Mouse (Mus musculus): Measurements from ENCODE around the gene Ppp1r12b. TPM values are rescaled to one million over a fixed set of nuclear protein-coding genes. Genes with fewer than 3 reads are reported as not detected.

The Ppp1r12b gene
- polyA plus RNA-seq, 1 experiment, result 17.8 TPM

DNA sequence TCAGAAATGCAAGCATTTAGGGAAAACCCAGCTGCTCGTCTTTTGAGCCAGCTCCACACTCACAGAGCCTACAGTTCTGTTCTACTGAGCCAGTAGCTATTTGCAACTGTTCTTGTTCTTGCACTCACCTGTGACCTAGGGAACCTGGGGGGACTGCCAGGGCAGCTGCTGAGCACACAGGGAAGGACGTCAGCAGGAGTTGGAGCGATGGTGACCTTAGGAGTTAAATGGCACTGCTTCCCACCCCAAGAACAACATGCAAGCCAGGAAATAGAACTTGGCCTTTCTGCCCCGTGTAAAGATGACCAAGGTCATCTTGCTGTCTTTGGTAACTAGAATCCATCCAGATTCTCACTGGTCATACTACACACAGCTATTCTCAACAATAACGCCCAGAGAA lies 195.1 kb downstream of the Ppp1r12b start:
- no peak overlapping the region for H3K27ac ChIP-seq (ENCODE audit: control insufficient read depth, insufficient read depth, low read depth, low read length, poor library complexity)
- no peaks in the 10 kb centered on the region for H3K4me1 ChIP-seq (ENCODE audit: control insufficient read depth, insufficient read depth, low read length)
- 81% methylated on average over 5 of the region's 5 CpGs for WGBS
- no peak overlapping the region for H3K4me3 ChIP-seq (replicated peaks; ENCODE audit: control insufficient read depth, low read depth, low read length)
- TF ChIP-seq POLR2A (IDR thresholded peaks at IDR 0.05; ENCODE audit: borderline replicate concordance, control insufficient read depth, low read depth, low read length) (no peak), CTCF (IDR thresholded peaks at IDR 0.05; ENCODE audit: control insufficient read depth, insufficient read depth, low read length) (no peak)

DNA sequence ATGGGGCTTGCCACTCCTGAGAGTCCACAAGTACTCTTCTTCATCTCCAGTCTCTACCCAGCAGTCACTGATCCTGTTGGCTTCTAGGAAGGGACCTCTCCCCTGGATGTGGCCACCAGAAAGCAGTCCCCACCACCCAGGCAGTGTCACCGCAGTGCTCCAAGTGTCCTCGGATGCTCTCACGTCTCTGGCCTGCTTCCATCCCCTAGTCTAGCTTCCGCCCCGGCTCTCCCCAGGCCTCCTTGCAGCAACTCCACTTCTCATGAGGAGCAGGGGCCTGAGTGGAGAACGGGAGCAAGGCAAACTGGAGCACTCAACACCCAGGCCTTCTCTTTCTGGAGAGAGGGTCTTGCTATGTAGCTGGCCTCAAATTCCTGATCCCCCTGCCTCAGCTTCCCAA lies 196.6 kb downstream of the Ppp1r12b start:
- 91% methylated on average over 6 of the region's 6 CpGs for WGBS
- Histone ChIP-seq H3K4me3 (replicated peaks; ENCODE audit: control insufficient read depth, low read depth, low read length) (no peak overlapping the region), H3K4me1 (ENCODE audit: control insufficient read depth, insufficient read depth, low read length) (no peaks in the 10 kb centered on the region), H3K27ac (ENCODE audit: control insufficient read depth, insufficient read depth, low read depth, low read length, poor library complexity) (no peak overlapping the region)
- TF ChIP-seq CTCF (IDR thresholded peaks at IDR 0.05; ENCODE audit: control insufficient read depth, insufficient read depth, low read length) (no peak), POLR2A (IDR thresholded peaks at IDR 0.05; ENCODE audit: borderline replicate concordance, control insufficient read depth, low read depth, low read length) (no peak)

DNA sequence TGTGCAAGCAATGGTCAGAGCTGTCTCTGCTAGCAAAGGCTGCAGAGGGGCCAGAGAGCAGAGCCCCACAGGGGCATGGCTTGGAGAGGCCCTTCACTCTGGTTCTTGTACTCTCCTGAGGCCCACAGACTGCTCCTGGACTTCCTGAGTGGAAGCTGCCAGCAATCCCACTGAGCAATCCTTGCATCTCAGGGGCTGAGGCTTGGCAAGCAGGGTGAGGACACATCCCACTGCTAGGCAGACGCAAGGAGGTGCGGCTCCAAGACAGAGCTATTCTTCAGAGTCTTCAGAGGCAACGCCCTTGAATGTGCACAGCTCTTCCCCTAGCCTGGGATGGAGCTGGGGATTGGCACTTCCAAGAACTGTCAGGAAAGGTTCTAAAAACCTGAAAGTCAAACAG lies 198.5 kb downstream of the Ppp1r12b start:
- TF ChIP-seq POLR2A (IDR thresholded peaks at IDR 0.05; ENCODE audit: borderline replicate concordance, control insufficient read depth, low read depth, low read length), result no peak
- no peak for TF ChIP-seq CTCF (IDR thresholded peaks at IDR 0.05; ENCODE audit: control insufficient read depth, insufficient read depth, low read length)
- H3K27ac ChIP-seq (ENCODE audit: control insufficient read depth, insufficient read depth, low read depth, low read length, poor library complexity), result no peak overlapping the region
- H3K4me1 ChIP-seq (ENCODE audit: control insufficient read depth, insufficient read depth, low read length), result no peaks in the 10 kb centered on the region
- no peak overlapping the region for H3K4me3 ChIP-seq (replicated peaks; ENCODE audit: control insufficient read depth, low read depth, low read length)
- 89% methylated on average over 3 of the region's 3 CpGs for whole genome bisulfite sequencing

DNA sequence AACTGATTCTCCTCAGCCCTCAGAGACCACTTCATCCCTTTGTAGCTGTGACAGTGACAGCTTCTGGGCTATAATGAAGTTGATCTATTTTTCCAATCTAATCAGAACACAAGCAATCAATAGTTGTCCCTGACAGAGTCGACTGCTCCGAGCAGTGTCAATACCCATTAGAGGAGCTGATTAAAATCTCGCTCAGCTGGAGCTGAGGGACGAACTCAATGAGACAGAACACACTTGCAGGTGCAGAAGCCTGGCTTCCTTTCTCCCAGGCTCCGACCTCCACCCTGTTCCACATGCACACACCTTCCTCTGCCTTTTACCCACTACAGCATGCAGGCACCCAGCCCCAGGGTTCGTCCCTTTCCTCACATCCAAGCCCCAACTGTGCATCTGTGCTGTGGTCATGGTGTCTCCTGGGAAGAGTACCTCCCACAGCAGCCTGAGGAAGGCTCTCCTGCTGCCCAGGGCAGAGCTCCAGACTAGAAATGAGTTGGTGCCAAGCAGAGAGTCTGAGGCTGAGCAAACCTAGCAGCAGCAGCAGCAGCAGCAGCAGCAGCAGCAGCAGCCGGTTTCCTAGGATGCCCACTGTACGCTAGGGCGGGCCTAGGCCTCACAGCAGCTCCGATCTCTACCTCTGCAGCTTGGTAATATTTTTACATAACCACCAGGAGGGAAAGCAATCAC lies 199.4 kb downstream of the Ppp1r12b start:
- TF ChIP-seq CTCF (IDR thresholded peaks at IDR 0.05; ENCODE audit: control insufficient read depth, insufficient read depth, low read length) (no peak), POLR2A (IDR thresholded peaks at IDR 0.05; ENCODE audit: borderline replicate concordance, control insufficient read depth, low read depth, low read length) (no peak)
- H3K27ac ChIP-seq (ENCODE audit: control insufficient read depth, insufficient read depth, low read depth, low read length, poor library complexity), result no peak overlapping the region
- 86% methylated on average over 10 of the region's 10 CpGs for WGBS
- no peaks in the 10 kb centered on the region for H3K4me1 ChIP-seq (ENCODE audit: control insufficient read depth, insufficient read depth, low read length)
- H3K4me3 ChIP-seq (replicated peaks; ENCODE audit: control insufficient read depth, low read depth, low read length), result no peak overlapping the region

DNA sequence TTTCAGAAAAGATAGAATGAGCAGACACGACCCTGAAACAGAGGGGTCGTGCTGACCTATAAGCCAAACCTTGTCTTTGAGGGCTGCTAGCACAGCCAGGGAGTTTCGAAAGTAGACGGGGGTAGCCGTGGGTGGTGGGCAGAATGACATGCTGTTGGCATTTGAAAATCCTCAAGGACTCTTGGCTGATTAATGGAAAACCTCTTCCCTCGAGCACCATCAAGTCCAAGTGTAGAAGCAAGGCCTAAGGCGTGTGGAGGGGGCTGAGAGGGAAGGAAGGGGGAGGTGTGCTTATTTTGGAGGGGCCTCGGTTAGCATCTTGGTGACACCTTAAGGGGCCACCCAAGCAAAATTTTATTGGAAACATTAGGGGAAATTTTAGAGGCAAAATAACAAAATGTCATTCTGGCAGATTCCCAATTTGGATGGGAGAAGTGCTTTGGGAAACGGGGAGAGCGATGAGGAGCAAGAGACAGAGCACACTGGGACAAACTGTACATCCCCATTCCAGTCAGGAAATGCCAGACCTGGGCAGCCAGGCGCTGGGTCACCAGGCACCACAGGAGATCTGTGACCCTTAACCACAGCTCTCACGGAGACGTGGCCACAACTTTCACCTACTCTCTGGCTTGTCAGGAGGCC lies 200.1 kb downstream of the Ppp1r12b start:
- no peak overlapping the region for H3K27ac ChIP-seq (ENCODE audit: control insufficient read depth, insufficient read depth, low read depth, low read length, poor library complexity)
- no peak overlapping the region for H3K4me3 ChIP-seq (replicated peaks; ENCODE audit: control insufficient read depth, low read depth, low read length)
- WGBS, result 75% methylated on average over 13 of the region's 13 CpGs
- no peak for TF ChIP-seq POLR2A (IDR thresholded peaks at IDR 0.05; ENCODE audit: borderline replicate concordance, control insufficient read depth, low read depth, low read length)
- TF ChIP-seq CTCF (IDR thresholded peaks at IDR 0.05; ENCODE audit: control insufficient read depth, insufficient read depth, low read length), result no peak
- H3K4me1 ChIP-seq (ENCODE audit: control insufficient read depth, insufficient read depth, low read length), result no peaks in the 10 kb centered on the region

DNA sequence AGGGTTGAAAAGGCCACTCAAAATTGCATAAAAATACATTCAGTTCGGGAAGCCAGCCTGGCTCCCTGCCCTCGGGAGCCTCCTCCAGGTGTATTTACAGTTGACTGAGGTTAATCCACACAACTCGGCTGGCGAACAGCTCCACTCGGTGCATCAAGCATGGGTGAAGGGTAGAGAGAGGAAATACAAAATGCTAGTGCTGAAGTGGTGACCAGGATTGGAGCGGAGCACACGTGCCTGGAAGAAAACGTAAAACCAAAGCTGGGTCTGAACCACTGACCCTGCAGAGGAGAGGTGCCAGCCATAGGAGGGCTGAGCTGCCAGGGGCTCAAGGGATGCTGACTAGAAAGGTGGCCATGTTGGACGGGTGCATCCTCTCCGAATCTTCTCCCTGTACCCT lies 200.9 kb downstream of the Ppp1r12b start:
- no peak overlapping the region for H3K27ac ChIP-seq (ENCODE audit: control insufficient read depth, insufficient read depth, low read depth, low read length, poor library complexity)
- no peak for TF ChIP-seq CTCF (IDR thresholded peaks at IDR 0.05; ENCODE audit: control insufficient read depth, insufficient read depth, low read length)
- TF ChIP-seq POLR2A (IDR thresholded peaks at IDR 0.05; ENCODE audit: borderline replicate concordance, control insufficient read depth, low read depth, low read length), result no peak
- no peaks in the 10 kb centered on the region for H3K4me1 ChIP-seq (ENCODE audit: control insufficient read depth, insufficient read depth, low read length)
- no peak overlapping the region for H3K4me3 ChIP-seq (replicated peaks; ENCODE audit: control insufficient read depth, low read depth, low read length)
- 85% methylated on average over 10 of the region's 10 CpGs for WGBS

DNA sequence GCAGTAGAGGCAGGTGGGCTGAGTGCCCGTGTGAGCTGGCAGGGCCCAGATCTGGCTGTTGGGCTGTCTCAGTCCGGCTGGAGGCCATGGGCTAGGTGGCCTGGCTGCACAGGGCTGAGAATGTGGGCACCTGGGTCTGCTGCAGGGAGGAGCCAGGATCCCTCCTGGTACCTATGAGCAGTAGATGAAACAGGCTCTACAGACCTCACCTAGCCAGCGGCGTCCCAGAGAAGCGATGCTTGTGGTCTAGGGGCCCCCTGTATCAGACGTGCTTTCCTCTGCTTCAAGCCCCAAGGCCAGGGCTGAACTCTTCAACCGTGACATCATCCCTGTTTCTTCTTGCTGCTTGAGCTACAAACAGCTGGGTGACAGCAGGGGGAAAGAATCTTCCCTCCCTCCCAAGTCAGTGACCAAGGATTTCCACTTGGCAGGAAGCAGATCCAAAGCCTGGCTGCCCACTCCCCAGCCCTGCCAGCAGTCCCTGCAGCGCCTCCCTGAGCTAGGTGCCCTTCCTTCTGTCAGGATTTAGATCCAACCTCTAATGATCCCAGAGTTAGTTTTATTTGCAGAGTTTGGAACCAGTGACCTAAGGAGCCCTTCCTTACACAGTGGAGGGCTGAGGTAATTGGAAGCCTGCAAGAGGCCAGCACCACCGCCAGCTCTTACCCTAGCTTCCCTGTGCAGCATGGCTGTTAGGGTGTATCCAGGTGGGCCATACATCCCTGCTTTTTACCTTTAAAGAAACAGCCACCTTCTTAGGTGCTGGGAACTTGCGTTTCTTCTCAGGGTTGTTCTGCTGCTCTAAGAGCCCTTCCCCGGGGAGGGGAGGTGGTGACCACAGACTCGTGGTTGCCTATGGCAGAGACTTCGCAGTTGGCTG lies 201.8 kb downstream of the Ppp1r12b start:
- Histone ChIP-seq H3K4me3 (replicated peaks; ENCODE audit: control insufficient read depth, low read depth, low read length) (no peak overlapping the region), H3K4me1 (ENCODE audit: control insufficient read depth, insufficient read depth, low read length) (no peaks in the 10 kb centered on the region), H3K27ac (ENCODE audit: control insufficient read depth, insufficient read depth, low read depth, low read length, poor library complexity) (no peak overlapping the region)
- no peak for TF ChIP-seq CTCF (IDR thresholded peaks at IDR 0.05; ENCODE audit: control insufficient read depth, insufficient read depth, low read length)
- TF ChIP-seq POLR2A (IDR thresholded peaks at IDR 0.05; ENCODE audit: borderline replicate concordance, control insufficient read depth, low read depth, low read length), result no peak
- WGBS, result 64% methylated on average over 13 of the region's 13 CpGs

DNA sequence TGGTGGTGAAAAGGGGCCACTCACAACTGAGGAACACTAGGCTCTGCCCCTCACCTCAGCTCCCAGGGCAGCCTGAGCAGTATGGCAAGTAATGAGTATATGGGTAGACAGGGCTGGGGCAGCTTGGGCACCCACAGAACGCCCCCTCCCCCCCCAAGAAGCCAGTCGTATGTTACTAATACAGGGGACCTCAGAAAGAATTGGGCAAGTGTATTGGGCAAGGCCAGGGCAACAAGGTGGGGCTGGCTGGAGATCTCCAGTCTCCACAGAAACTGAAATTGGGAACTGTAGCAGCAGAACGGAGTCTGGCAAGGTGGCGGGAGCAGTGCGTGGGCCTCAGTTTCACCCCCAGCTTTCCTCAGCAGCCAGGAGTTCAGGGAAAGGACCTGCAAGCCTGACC lies 203.3 kb downstream of the Ppp1r12b start:
- WGBS, result 48% methylated on average over 5 of the region's 5 CpGs
- peaks cover 1% of the 10 kb centered on the region; the same call in 1 of the 2 replicates for H3K4me1 ChIP-seq (ENCODE audit: control insufficient read depth, insufficient read depth, low read length)
- no peak overlapping the region; the same call in 1 of the 2 replicates for H3K27ac ChIP-seq (ENCODE audit: control insufficient read depth, insufficient read depth, low read depth, low read length, poor library complexity)
- TF ChIP-seq CTCF (IDR thresholded peaks at IDR 0.05; ENCODE audit: control insufficient read depth, insufficient read depth, low read length), result no peak
- TF ChIP-seq POLR2A (IDR thresholded peaks at IDR 0.05; ENCODE audit: borderline replicate concordance, control insufficient read depth, low read depth, low read length), result no peak
- H3K4me3 ChIP-seq (replicated peaks; ENCODE audit: control insufficient read depth, low read depth, low read length), result no peak overlapping the region

Measured in bone marrow, adult 2 months (tissue).